Mouse (Mus musculus): ENCODE measurements around the gene Unc93a. TPM values are rescaled to one million over a fixed set of nuclear protein-coding genes. Genes with fewer than 3 reads are reported as not detected.

Gene Unc93a
- total and polyA plus RNA-seq, 3 experiments, result 0.55 to 2.7 (median 2.4) TPM

Other genes with a start within 250 kb of the Unc93a start
- gene Pnldc1, start 221.6 kb downstream of the Unc93a start, total RNA-seq (2012; rRNA removed), result 0.25 and 0.84 TPM in 2 replicates
- 0.11 and 0.19 TPM in 2 replicates for gene Pnldc1, start 221.6 kb downstream of the Unc93a start, total RNA-seq (2014; rRNA removed)
- gene Pnldc1, start 221.6 kb downstream of the Unc93a start, polyA plus RNA-seq (2012; ENCODE audit: insufficient read length, low read depth), result 0.90 and 1.2 TPM in 2 replicates
- gene Tcp1, start 216.1 kb downstream of the Unc93a start, total RNA-seq (2012; rRNA removed), result 540 and 569 TPM in 2 replicates
- 951 and 1,060 TPM in 2 replicates for gene Tcp1, start 216.1 kb downstream of the Unc93a start, total RNA-seq (2014; rRNA removed)
- 560 and 726 TPM in 2 replicates for gene Tcp1, start 216.1 kb downstream of the Unc93a start, polyA plus RNA-seq (2012; ENCODE audit: insufficient read length, low read depth)
- 132 and 184 TPM in 2 replicates for gene Mrpl18, start 215.5 kb downstream of the Unc93a start, total RNA-seq (2012; rRNA removed)
- 197 and 223 TPM in 2 replicates for gene Mrpl18, start 215.5 kb downstream of the Unc93a start, total RNA-seq (2014; rRNA removed)
- 150 and 153 TPM in 2 replicates for gene Mrpl18, start 215.5 kb downstream of the Unc93a start, polyA plus RNA-seq (2012; ENCODE audit: insufficient read length, low read depth)
- gene Acat3, start 191.2 kb downstream of the Unc93a start, total RNA-seq (2012; rRNA removed), result 12.7 and 14.7 TPM in 2 replicates
- 0.31 and 1.4 TPM in 2 replicates for gene Acat3, start 191.2 kb downstream of the Unc93a start, total RNA-seq (2014; rRNA removed)
- 0.77 and 1.00 TPM in 2 replicates for gene Acat3, start 191.2 kb downstream of the Unc93a start, polyA plus RNA-seq (2012; ENCODE audit: insufficient read length, low read depth)
- 58.6 and 67.1 TPM in 2 replicates for gene Acat2, start 171.1 kb downstream of the Unc93a start, total RNA-seq (2012; rRNA removed)
- gene Acat2, start 171.1 kb downstream of the Unc93a start, total RNA-seq (2014; rRNA removed), result 115 and 128 TPM in 2 replicates
- gene Acat2, start 171.1 kb downstream of the Unc93a start, polyA plus RNA-seq (2012; ENCODE audit: insufficient read length, low read depth), result 48.6 and 48.8 TPM in 2 replicates
- 54.1 and 70.0 TPM in 2 replicates for gene Wtap, start 137.6 kb downstream of the Unc93a start, total RNA-seq (2012; rRNA removed)
- 129 and 136 TPM in 2 replicates for gene Wtap, start 137.6 kb downstream of the Unc93a start, total RNA-seq (2014; rRNA removed)
- 88.9 and 119 TPM in 2 replicates for gene Wtap, start 137.6 kb downstream of the Unc93a start, polyA plus RNA-seq (2012; ENCODE audit: insufficient read length, low read depth)
- 72.1 and 75.6 TPM in 2 replicates for gene Sod2, start 125.0 kb downstream of the Unc93a start, total RNA-seq (2012; rRNA removed)
- 101 and 103 TPM in 2 replicates for gene Sod2, start 125.0 kb downstream of the Unc93a start, total RNA-seq (2014; rRNA removed)
- 81.3 and 89.2 TPM in 2 replicates for gene Sod2, start 125.0 kb downstream of the Unc93a start, polyA plus RNA-seq (2012; ENCODE audit: insufficient read length, low read depth)
- gene Gpr31b, start 79.5 kb downstream of the Unc93a start, total RNA-seq (2012; rRNA removed), result 5.6 and 6.1 TPM in 2 replicates
- gene Gpr31b, start 79.5 kb downstream of the Unc93a start, total RNA-seq (2014; rRNA removed), result 3.2 and 3.3 TPM in 2 replicates
- gene Gpr31b, start 79.5 kb downstream of the Unc93a start, polyA plus RNA-seq (2012; ENCODE audit: insufficient read length, low read depth), result 7.8 and 8.0 TPM in 2 replicates
- gene Tcp10b, start 70.7 kb downstream of the Unc93a start, total RNA-seq (2012; rRNA removed), result 0.13 TPM in 1 of 2 replicates, not detected in the other
- gene Tcp10b, start 70.7 kb downstream of the Unc93a start, total RNA-seq (2014; rRNA removed), result not detected in 2 replicates
- gene Tcp10b, start 70.7 kb downstream of the Unc93a start, polyA plus RNA-seq (2012; ENCODE audit: insufficient read length, low read depth), result not detected in 2 replicates
- gene Smok2a, start 89.4 kb upstream of the Unc93a start, total RNA-seq (2012; rRNA removed), result not detected in 2 replicates
- not detected in 2 replicates for gene Smok2a, start 89.4 kb upstream of the Unc93a start, total RNA-seq (2014; rRNA removed)
- gene Smok2a, start 89.4 kb upstream of the Unc93a start, polyA plus RNA-seq (2012; ENCODE audit: insufficient read length, low read depth), result not detected in 2 replicates
- gene Smok2b, start 98.4 kb upstream of the Unc93a start, total RNA-seq (2012; rRNA removed), result not detected in 2 replicates
- gene Smok2b, start 98.4 kb upstream of the Unc93a start, total RNA-seq (2014; rRNA removed), result not detected in 2 replicates
- gene Smok2b, start 98.4 kb upstream of the Unc93a start, polyA plus RNA-seq (2012; ENCODE audit: insufficient read length, low read depth), result not detected in 2 replicates
- gene Tcp10c, start 222.8 kb upstream of the Unc93a start, total RNA-seq (2012; rRNA removed), result 0.04 TPM in 1 of 2 replicates, not detected in the other
- gene Tcp10c, start 222.8 kb upstream of the Unc93a start, total RNA-seq (2014; rRNA removed), result not detected in 2 replicates
- gene Tcp10c, start 222.8 kb upstream of the Unc93a start, polyA plus RNA-seq (2012; ENCODE audit: insufficient read length, low read depth), result 0.44 TPM in 1 of 2 replicates, not detected in the other